Mouse (Mus musculus): ENCODE measurements around the gene Ctcfl.

The Ctcfl gene

GRCm38 (mm10) chr2:173083106-173083505 is 36.2 kb downstream of the Ctcfl start:
- DNase-seq (ENCODE audit: low spot score) = no peak

- DNase-seq (ENCODE audit: low spot score) = no peak
Measured at GRCm38 (mm10) chr2:173082706-173083105, 36.6 kb downstream of the Ctcfl start.

- peak; percentile 68 for DNase-seq (ENCODE audit: low spot score)
Measured at GRCm38 (mm10) chr2:173080785-173081241, 38.5 kb downstream of the Ctcfl start.

- no peak for DNase-seq (ENCODE audit: low spot score)
Measured at GRCm38 (mm10) chr2:173079766-173080549, 39.4 kb downstream of the Ctcfl start.

GRCm38 (mm10) chr2:173076921-173077320 is 42.4 kb downstream of the Ctcfl start:
- peak; percentile 78 for DNase-seq (ENCODE audit: low spot score)

GRCm38 (mm10) chr2:173073666-173074065 is 45.7 kb downstream of the Ctcfl start:
- no peak for DNase-seq (ENCODE audit: low spot score)

GRCm38 (mm10) chr2:173072948-173073347 is 46.4 kb downstream of the Ctcfl start:
- DNase-seq (ENCODE audit: low spot score) = no peak

GRCm38 (mm10) chr2:173064864-173065263 is 54.5 kb downstream of the Ctcfl start:
- DNase-seq (ENCODE audit: low spot score) = no peak

- DNase-seq (ENCODE audit: low spot score) = no peak
Measured at GRCm38 (mm10) chr2:173063219-173063618, 56.1 kb downstream of the Ctcfl start.

- peak; percentile 62 for DNase-seq (ENCODE audit: low spot score)
Measured at GRCm38 (mm10) chr2:173061443-173062351, 57.6 kb downstream of the Ctcfl start.

GRCm38 (mm10) chr2:173060450-173060849 is 58.9 kb downstream of the Ctcfl start:
- DNase-seq (ENCODE audit: low spot score) = no peak

GRCm38 (mm10) chr2:173058263-173058662 is 61.1 kb downstream of the Ctcfl start:
- DNase-seq (ENCODE audit: low spot score) = no peak

GRCm38 (mm10) chr2:173057623-173058022 is 61.7 kb downstream of the Ctcfl start:
- peak; percentile 81 for DNase-seq (ENCODE audit: low spot score)

- peak; percentile 87 for DNase-seq (ENCODE audit: low spot score)
Measured at GRCm38 (mm10) chr2:173056882-173057315, 62.4 kb downstream of the Ctcfl start.

GRCm38 (mm10) chr2:173056303-173056881 is 62.9 kb downstream of the Ctcfl start:
- no peak for DNase-seq (ENCODE audit: low spot score)

- no peak for DNase-seq (ENCODE audit: low spot score)
Measured at GRCm38 (mm10) chr2:173053846-173054245, 65.5 kb downstream of the Ctcfl start.

GRCm38 (mm10) chr2:173052881-173053280 is 66.4 kb downstream of the Ctcfl start:
- DNase-seq (ENCODE audit: low spot score) = no peak

- DNase-seq (ENCODE audit: low spot score) = peak; percentile 88
Measured at GRCm38 (mm10) chr2:173050604-173051382, 68.5 kb downstream of the Ctcfl start.

- DNase-seq (ENCODE audit: low spot score) = no peak
Measured at GRCm38 (mm10) chr2:173049817-173050216, 69.5 kb downstream of the Ctcfl start.

- no peak for DNase-seq (ENCODE audit: low spot score)
Measured at GRCm38 (mm10) chr2:173049231-173049630, 70.1 kb downstream of the Ctcfl start.

GRCm38 (mm10) chr2:173048041-173048745 is 71.1 kb downstream of the Ctcfl start:
- peak; percentile 91 for DNase-seq (ENCODE audit: low spot score)

All from yolk sac, embryonic 10.5 days (tissue).